ENCODE assay signal across 8 mouse cellular contexts in the genomic region with DNA sequence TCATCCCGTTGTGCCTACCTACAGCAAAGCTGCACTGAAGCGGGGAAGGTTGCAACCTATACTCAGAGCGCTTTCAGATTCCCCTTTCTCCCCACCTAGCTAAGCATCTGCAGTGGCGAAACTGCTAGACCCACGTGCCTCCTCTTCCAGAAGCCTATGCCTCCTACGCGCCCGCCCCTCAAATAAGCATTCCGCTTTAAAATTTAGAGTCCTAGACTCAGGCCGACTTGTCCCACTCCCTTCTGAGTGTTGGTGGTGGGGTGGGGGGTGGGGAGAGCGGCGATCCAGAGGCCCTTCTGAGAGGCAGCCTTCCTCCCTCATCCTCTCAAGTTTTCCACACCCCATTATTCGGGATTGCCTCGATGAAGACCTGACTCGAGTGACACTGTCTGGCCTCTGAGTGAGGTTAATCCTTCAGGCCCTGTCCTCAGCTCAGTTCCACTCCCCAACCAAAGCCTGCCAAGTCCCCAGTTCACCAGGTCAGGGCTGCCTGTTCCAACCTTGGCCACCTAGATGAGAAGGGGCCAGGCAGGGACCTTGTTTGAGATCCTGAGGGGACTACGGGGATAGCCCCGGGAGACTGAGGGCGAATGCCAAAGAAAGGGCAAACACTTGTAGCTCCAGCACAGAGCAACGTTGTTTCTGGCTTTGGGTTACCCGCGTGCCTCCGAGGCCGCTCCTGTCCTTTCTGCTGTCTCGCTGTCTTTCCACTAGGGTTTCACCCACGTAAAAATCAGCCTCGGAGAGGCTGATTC. TPM values are rescaled to one million over a fixed set of nuclear protein-coding genes. Genes with fewer than 3 reads are reported as not detected.
DNase-seq lines count a peak whose midpoint lies in the region; ATAC-seq lines count a peak whose summit lies in the region.

No protein-coding gene starts in this region.

- peak overlapping the region; percentile 72 for H3K9ac ChIP-seq in embryonic facial prominence, embryonic 11.5 days (replicated peaks; ENCODE audit: low read length)
- H3K9ac ChIP-seq in intestine, embryonic 15.5 days: peak overlapping the region; percentile 22; the same call in 1 of the 2 replicates
- 0 out of 2 replicates have a peak overlapping the region, but pooled peaks have one; percentile 4 for H3K9ac ChIP-seq in neural tube, embryonic 14.5 days (replicated peaks; ENCODE audit: low read depth, low read length)

- H3K4me2 ChIP-seq in embryonic facial prominence, embryonic 11.5 days (ENCODE audit: low read depth, low read length): peak overlapping the region; percentile 87
- peak overlapping the region; percentile 59 for H3K4me2 ChIP-seq in intestine, embryonic 15.5 days (replicated peaks)
- peak overlapping the region; percentile 56 for H3K4me2 ChIP-seq in neural tube, embryonic 14.5 days (ENCODE audit: low read depth, low read length)

- H3K27me3 ChIP-seq in embryonic facial prominence, embryonic 11.5 days (ENCODE audit: control insufficient read depth, insufficient read depth, low read length): no peaks in the 10 kb centered on the region
- peaks cover 35% of the 10 kb centered on the region for H3K27me3 ChIP-seq in intestine, embryonic 15.5 days (replicated peaks)
- no peaks in the 10 kb centered on the region for H3K27me3 ChIP-seq in neural tube, embryonic 14.5 days (ENCODE audit: control insufficient read depth, insufficient read depth, low read length)

- 1% methylated on average over 26 of the region's 26 CpGs for WGBS in embryonic facial prominence, embryonic 11.5 days
- WGBS in intestine, embryonic 15.5 days: 9% methylated on average over 26 of the region's 26 CpGs
- WGBS in neural tube, embryonic 14.5 days: 3% methylated on average over 26 of the region's 26 CpGs

- DNase-seq in kidney, postnatal 10 days: peak; percentile 19
- DNase-seq in kidney, postnatal 14 days: no peak
- DNase-seq in embryonic facial prominence, embryonic 11.5 days (ENCODE audit: low spot score): peak; percentile 53
- no peak for DNase-seq in cerebellum, adult 8-10 months
- DNase-seq in spleen, postnatal 10 days (ENCODE audit: low spot score in 2 of 2): no peak
- no peak for DNase-seq in adipocyte (ENCODE audit: low spot score)

- H3K36me3 ChIP-seq in embryonic facial prominence, embryonic 11.5 days (replicated peaks; ENCODE audit: control insufficient read depth, insufficient read depth, low read depth, low read length): no peaks in the 10 kb centered on the region
- H3K36me3 ChIP-seq in intestine, embryonic 15.5 days: peaks cover 4% of the 10 kb centered on the region; the same call in 1 of the 2 replicates
- peaks cover 3% of the 10 kb centered on the region for H3K36me3 ChIP-seq in neural tube, embryonic 14.5 days (ENCODE audit: control insufficient read depth, insufficient read depth, low read length)

- H3K4me3 ChIP-seq in embryonic facial prominence, embryonic 11.5 days (ENCODE audit: low read depth, low read length): peak overlapping the region; percentile 67
- peak overlapping the region; percentile 19 for H3K4me3 ChIP-seq in intestine, embryonic 15.5 days (replicated peaks)
- peak overlapping the region; percentile 11 for H3K4me3 ChIP-seq in neural tube, embryonic 14.5 days (ENCODE audit: low read depth, low read length)

- peak overlapping the region; percentile 96 for H3K27ac ChIP-seq in embryonic facial prominence, embryonic 11.5 days (replicated peaks; ENCODE audit: low read depth, low read length)
- H3K27ac ChIP-seq in intestine, embryonic 15.5 days: no peak overlapping the region
- no peak overlapping the region for H3K27ac ChIP-seq in neural tube, embryonic 14.5 days (ENCODE audit: low read depth, low read length)

- no peaks in the 10 kb centered on the region for H3K9me3 ChIP-seq in embryonic facial prominence, embryonic 11.5 days (replicated peaks; ENCODE audit: control insufficient read depth, low read length)
- H3K9me3 ChIP-seq in intestine, embryonic 15.5 days: no peaks in the 10 kb centered on the region
- no peaks in the 10 kb centered on the region for H3K9me3 ChIP-seq in neural tube, embryonic 14.5 days (ENCODE audit: control insufficient read depth, low read length)

- H3K4me1 ChIP-seq in embryonic facial prominence, embryonic 11.5 days (ENCODE audit: control insufficient read depth, insufficient read depth, low read length): peaks cover 42% of the 10 kb centered on the region
- H3K4me1 ChIP-seq in intestine, embryonic 15.5 days (replicated peaks): peaks cover 34% of the 10 kb centered on the region
- H3K4me1 ChIP-seq in neural tube, embryonic 14.5 days (ENCODE audit: control insufficient read depth, insufficient read depth, low read length): peaks cover 40% of the 10 kb centered on the region

- ATAC-seq in embryonic facial prominence, embryonic 11.5 days (replicated peaks; ENCODE audit: insufficient number of reproducible peaks, low FRiP score, low TSS enrichment, low read depth): 0 out of 2 replicates have a peak, but pooled peaks have one; percentile 2
- ATAC-seq in intestine, embryonic 15.5 days: no peak
- ATAC-seq in neural tube, embryonic 14.5 days (ENCODE audit: low read depth): no peak

RNA-seq across cellular contexts. Expression of a gene that starts 1.2 kb away (rescaled TPM):
- 626 and 642 TPM in 2 replicates for polyA plus RNA-seq in embryonic facial prominence, embryonic 11.5 days (2014; fragmentation: Nextera tagmentation; extraction: Ambion mirVana)
- 7.0 and 8.2 TPM in 2 replicates for polyA plus RNA-seq in intestine, embryonic 15.5 days (2015; fragmentation: Nextera tagmentation; extraction: Ambion mirVana)
- 45.5 and 103 TPM in 2 replicates for polyA plus RNA-seq in neural tube, embryonic 14.5 days (2014; fragmentation: Nextera tagmentation; extraction: Ambion mirVana)

RNA-seq across cellular contexts. Expression of a gene that starts 16.7 kb away (rescaled TPM):
- polyA plus RNA-seq in embryonic facial prominence, embryonic 11.5 days (2014; fragmentation: Nextera tagmentation; extraction: Ambion mirVana): 13.5 and 16.0 TPM in 2 replicates
- 15.8 and 16.3 TPM in 2 replicates for polyA plus RNA-seq in intestine, embryonic 15.5 days (2015; fragmentation: Nextera tagmentation; extraction: Ambion mirVana)
- polyA plus RNA-seq in neural tube, embryonic 14.5 days (2014; fragmentation: Nextera tagmentation; extraction: Ambion mirVana): 19.7 and 20.6 TPM in 2 replicates

RNA-seq across cellular contexts. Expression of a gene that starts 17.1 kb away (rescaled TPM):
- 51.5 and 52.3 TPM in 2 replicates for polyA plus RNA-seq in embryonic facial prominence, embryonic 11.5 days (2014; fragmentation: Nextera tagmentation; extraction: Ambion mirVana)
- polyA plus RNA-seq in intestine, embryonic 15.5 days (2015; fragmentation: Nextera tagmentation; extraction: Ambion mirVana): 46.7 and 49.9 TPM in 2 replicates
- 16.1 and 23.1 TPM in 2 replicates for polyA plus RNA-seq in neural tube, embryonic 14.5 days (2014; fragmentation: Nextera tagmentation; extraction: Ambion mirVana)

RNA-seq across cellular contexts. Expression of a gene that starts 23.6 kb away (rescaled TPM):
- 15.1 and 16.2 TPM in 2 replicates for polyA plus RNA-seq in embryonic facial prominence, embryonic 11.5 days (2014; fragmentation: Nextera tagmentation; extraction: Ambion mirVana)
- polyA plus RNA-seq in intestine, embryonic 15.5 days (2015; fragmentation: Nextera tagmentation; extraction: Ambion mirVana): 17.0 and 20.0 TPM in 2 replicates
- polyA plus RNA-seq in neural tube, embryonic 14.5 days (2014; fragmentation: Nextera tagmentation; extraction: Ambion mirVana): 11.1 and 16.7 TPM in 2 replicates

RNA-seq across cellular contexts. Expression of a gene that starts 27.9 kb away (rescaled TPM):
- polyA plus RNA-seq in embryonic facial prominence, embryonic 11.5 days (2014; fragmentation: Nextera tagmentation; extraction: Ambion mirVana): 73.6 and 79.3 TPM in 2 replicates
- 74.2 and 79.2 TPM in 2 replicates for polyA plus RNA-seq in intestine, embryonic 15.5 days (2015; fragmentation: Nextera tagmentation; extraction: Ambion mirVana)
- polyA plus RNA-seq in neural tube, embryonic 14.5 days (2014; fragmentation: Nextera tagmentation; extraction: Ambion mirVana): 53.5 and 58.9 TPM in 2 replicates

Comparison
In these comparisons a context has a peak if more than half of its experiments do, and no peak if none do; other contexts are left out.
1. DNase-seq: peak in kidney, postnatal 10 days (single experiment) and embryonic facial prominence, embryonic 11.5 days (single experiment); none in kidney, postnatal 14 days (single experiment), cerebellum, adult 8-10 months (single experiment), spleen, postnatal 10 days (0 of 2) and adipocyte (single experiment).
2. H3K4me3 ChIP-seq: peak in every context shown above with its lines; median percentile 67 in embryonic facial prominence, embryonic 11.5 days; 19 in intestine, embryonic 15.5 days; 11 in neural tube, embryonic 14.5 days.
3. H3K9ac ChIP-seq: peak in every context shown above with its lines; median percentile 72 in embryonic facial prominence, embryonic 11.5 days; 22 in intestine, embryonic 15.5 days; 4 in neural tube, embryonic 14.5 days.
4. Peak in every context shown above with its lines, with median percentiles within 50 percentile points of each other: H3K4me2 ChIP-seq.